Mouse (Mus musculus): ENCODE results near the gene Clk2. TPM values are rescaled to one million over a fixed set of nuclear protein-coding genes. Genes with fewer than 3 reads are reported as not detected.
A peak's percentile ranks its signal among the peaks of the same experiment; 100 is the strongest.
"Not testable (repeated sequence)": the region's sequence is repeated elsewhere in the genome, so short reads cannot be mapped to it uniquely, and the experiment has no call there.

Gene Clk2
- polyA plus RNA-seq, 2 experiments, result 26.5 to 152 TPM

DNA sequence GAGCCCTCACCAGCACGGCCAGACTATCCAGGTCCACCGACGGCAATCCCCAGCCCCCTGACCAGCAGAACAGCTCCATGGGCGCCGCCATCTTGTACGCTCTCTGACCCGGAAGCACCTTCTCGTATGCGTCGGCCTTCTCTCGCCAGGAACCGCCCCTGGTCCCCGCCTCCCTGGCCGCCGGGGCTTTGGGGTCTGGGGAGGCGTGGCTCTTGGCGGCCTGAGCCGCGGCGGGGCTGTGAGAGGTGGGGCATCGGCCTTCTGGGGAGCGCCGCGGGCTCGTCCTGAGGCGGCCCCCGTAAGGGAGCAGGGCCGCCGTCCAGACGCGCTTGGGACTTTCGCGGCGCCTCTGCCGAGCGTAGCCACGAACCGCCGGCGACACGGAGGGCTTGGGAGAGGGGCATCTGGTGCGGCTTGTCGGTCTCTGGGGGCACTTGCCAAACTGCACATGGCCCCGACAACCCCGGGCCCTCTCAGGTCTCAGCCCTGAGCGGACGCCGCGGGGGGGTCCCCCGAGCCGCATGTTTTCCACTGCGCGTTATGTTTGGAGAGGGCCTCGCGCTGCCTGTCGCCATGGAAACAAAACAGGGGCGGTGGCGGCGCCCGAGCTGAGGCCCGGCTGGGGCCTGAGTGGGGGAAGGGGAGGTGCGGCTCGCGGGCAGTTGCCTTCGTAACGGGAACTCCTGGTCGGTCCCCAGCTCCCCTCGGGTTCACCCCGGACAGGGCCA, 49.4 kb downstream of the Clk2 start:
- H3K9ac ChIP-seq (ENCODE audit: low read depth, low read length, severe bottlenecking), result peak overlapping the region; percentile 90
- no peaks in the 10 kb centered on the region for H3K27me3 ChIP-seq (ENCODE audit: control insufficient read depth, insufficient read depth, low read length)
- peak; percentile 92 for ATAC-seq (ENCODE audit: low FRiP score, low read depth)
- TF ChIP-seq POLR2A (IDR thresholded peaks at IDR 0.05; ENCODE audit: borderline replicate concordance, extremely low read depth, insufficient read depth, insufficient read length), result 0 out of 2 replicates have a peak, but pooled peaks have one; percentile 57
- no peaks in the 10 kb centered on the region for H3K9me3 ChIP-seq (ENCODE audit: control insufficient read depth, low read length)
- peak overlapping the region; percentile 85 for H3K4me3 ChIP-seq (replicated peaks; ENCODE audit: low read length)
- peaks cover 20% of the 10 kb centered on the region for H3K4me1 ChIP-seq (ENCODE audit: control insufficient read depth, insufficient read depth, low read length)
- H3K36me3 ChIP-seq (ENCODE audit: control insufficient read depth, insufficient read depth, low read length), result peaks cover 17% of the 10 kb centered on the region
- peak overlapping the region; percentile 86 for H3K4me2 ChIP-seq (replicated peaks; ENCODE audit: low read depth, low read length, severe bottlenecking)
- peak overlapping the region; percentile 99 for H3K27ac ChIP-seq (replicated peaks; ENCODE audit: low read depth, low read length)
- DNase-seq (ENCODE audit: low spot score), result peak; percentile 95
- 0% methylated on average over 66 of the region's 69 CpGs for WGBS

DNA sequence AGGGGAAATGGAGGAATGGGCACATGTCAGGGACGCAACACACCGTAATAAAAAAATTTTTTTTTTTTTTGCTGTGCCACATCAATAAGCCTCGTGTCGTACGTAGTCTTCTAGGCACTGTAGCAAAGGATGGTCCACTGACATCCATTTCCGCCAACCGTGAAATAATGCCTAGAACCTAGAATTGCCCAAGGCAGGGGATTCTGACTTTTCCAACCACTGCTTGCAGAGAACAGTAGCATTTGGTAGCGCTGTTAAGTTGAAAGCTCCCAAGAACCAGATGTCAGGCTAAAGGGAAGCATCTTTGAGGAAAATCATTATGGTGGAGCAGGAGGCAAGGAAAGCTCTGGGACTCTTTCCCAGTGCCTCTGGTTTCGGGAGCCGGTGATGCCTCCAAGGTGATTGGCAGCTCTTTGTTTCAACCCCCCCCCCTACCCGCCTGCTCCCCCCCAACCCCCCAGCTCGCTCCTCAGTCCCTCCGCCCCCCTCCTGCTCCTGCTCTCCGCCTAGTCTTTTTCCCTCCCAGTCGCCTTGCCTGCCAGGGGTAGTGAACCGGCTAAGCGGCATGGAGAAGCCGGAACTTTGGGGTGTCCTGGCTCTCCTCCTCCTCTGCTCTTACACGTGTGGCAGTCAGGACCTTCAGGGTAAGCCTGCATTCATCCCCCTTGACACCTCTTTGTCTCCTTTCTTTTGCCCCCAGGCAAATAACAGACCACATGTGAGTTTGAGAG, 50.3 kb downstream of the Clk2 start, which contains the start of gene Thbs3:
TSS of gene Thbs3 (plus strand) at position 500 of the 731 bp plus-strand sequence.
- TF ChIP-seq POLR2A (IDR thresholded peaks at IDR 0.05; ENCODE audit: borderline replicate concordance, extremely low read depth, insufficient read depth, insufficient read length), result no peak
- no peaks in the 10 kb centered on the region for H3K9me3 ChIP-seq (ENCODE audit: control insufficient read depth, low read length)
- DNase-seq (ENCODE audit: low spot score) (peak; percentile 66), ATAC-seq (ENCODE audit: low FRiP score, low read depth) (peak; percentile 5; the same call in 1 of the 2 replicates)
- H3K4me2 ChIP-seq (replicated peaks; ENCODE audit: low read depth, low read length, severe bottlenecking), result peak within 1 kb of the TSS; percentile 86
- no peaks in the 10 kb centered on the region for H3K27me3 ChIP-seq (ENCODE audit: control insufficient read depth, insufficient read depth, low read length)
- peak within 1 kb of the TSS; percentile 99 for H3K27ac ChIP-seq (replicated peaks; ENCODE audit: low read depth, low read length)
- peaks cover 20% of the 10 kb centered on the region for H3K4me1 ChIP-seq (ENCODE audit: control insufficient read depth, insufficient read depth, low read length)
- H3K36me3 ChIP-seq (ENCODE audit: control insufficient read depth, insufficient read depth, low read length), result peaks cover 17% of the 10 kb centered on the region
- 3% methylated on average over 17 of the region's 19 CpGs for WGBS
- peak within 1 kb of the TSS; percentile 85 for H3K4me3 ChIP-seq (replicated peaks; ENCODE audit: low read length)
- peak within 1 kb of the TSS; percentile 90 for H3K9ac ChIP-seq (ENCODE audit: low read depth, low read length, severe bottlenecking)

DNA sequence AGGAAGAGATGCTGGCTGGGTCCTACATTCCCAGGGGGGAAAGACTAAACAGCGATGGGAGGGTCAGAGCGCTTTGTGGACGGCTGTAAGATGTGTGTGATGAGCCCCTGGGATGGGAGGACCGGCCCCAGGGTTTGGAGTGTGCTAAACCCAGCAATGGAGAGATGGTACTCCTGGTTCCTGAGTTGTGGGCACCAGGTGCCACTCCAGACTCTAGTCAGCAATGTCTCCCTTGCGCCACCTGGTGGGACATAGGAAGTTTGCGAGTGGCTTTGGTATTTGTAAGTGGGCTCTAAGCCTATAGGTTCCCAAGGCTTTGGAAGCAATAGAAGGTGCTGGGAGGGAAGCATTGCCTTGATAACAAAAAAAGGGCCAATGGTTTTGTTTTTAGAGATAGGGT, 51.3 kb downstream of the Clk2 start:
- H3K36me3 ChIP-seq (ENCODE audit: control insufficient read depth, insufficient read depth, low read length), result peaks cover 12% of the 10 kb centered on the region; the same call in 1 of the 2 replicates
- no peaks in the 10 kb centered on the region for H3K9me3 ChIP-seq (ENCODE audit: control insufficient read depth, low read length)
- H3K27me3 ChIP-seq (ENCODE audit: control insufficient read depth, insufficient read depth, low read length), result no peaks in the 10 kb centered on the region
- ATAC-seq (ENCODE audit: low FRiP score, low read depth) (peak; percentile 20; the same call in 1 of the 2 replicates), DNase-seq (ENCODE audit: low spot score) (peak; percentile 93)
- H3K27ac ChIP-seq (replicated peaks; ENCODE audit: low read depth, low read length), result peak overlapping the region; percentile 99; the same call in 1 of the 2 replicates
- H3K4me2 ChIP-seq (replicated peaks; ENCODE audit: low read depth, low read length, severe bottlenecking), result peak overlapping the region; percentile 86
- H3K9ac ChIP-seq (ENCODE audit: low read depth, low read length, severe bottlenecking), result peak overlapping the region; percentile 90; the same call in 1 of the 2 replicates
- TF ChIP-seq POLR2A (IDR thresholded peaks at IDR 0.05; ENCODE audit: borderline replicate concordance, extremely low read depth, insufficient read depth, insufficient read length), result no peak
- peak overlapping the region; percentile 85 for H3K4me3 ChIP-seq (replicated peaks; ENCODE audit: low read length)
- peaks cover 20% of the 10 kb centered on the region for H3K4me1 ChIP-seq (ENCODE audit: control insufficient read depth, insufficient read depth, low read length)
- WGBS, result 2% methylated on average over 6 of the region's 6 CpGs

DNA sequence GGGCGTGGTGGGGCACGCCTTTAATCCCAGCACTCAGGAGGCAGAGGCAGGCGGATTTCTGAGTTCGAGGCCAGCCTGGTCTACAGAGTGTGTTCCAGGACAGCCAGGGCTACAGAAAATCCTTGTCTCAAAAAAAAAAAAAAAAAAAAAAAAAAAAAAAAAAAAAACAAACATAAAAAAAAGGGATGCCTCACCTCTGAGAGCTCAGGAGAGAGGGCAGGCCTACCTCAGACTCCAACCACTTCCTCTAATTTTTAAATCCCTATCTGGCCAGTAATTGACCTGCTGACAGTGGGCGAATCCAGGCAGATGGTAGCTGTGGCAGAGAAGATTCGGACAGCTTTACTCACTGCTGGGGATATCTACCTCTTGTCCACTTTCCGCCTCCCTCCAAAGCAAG, 51.8 kb downstream of the Clk2 start:
- not testable (repeated sequence) for DNase-seq (ENCODE audit: low spot score); H3K9ac ChIP-seq (ENCODE audit: low read depth, low read length, severe bottlenecking); H3K27me3 ChIP-seq (ENCODE audit: control insufficient read depth, insufficient read depth, low read length); ATAC-seq (ENCODE audit: low FRiP score, low read depth); H3K4me3 ChIP-seq (replicated peaks; ENCODE audit: low read length); H3K27ac ChIP-seq (replicated peaks; ENCODE audit: low read depth, low read length); H3K9me3 ChIP-seq (ENCODE audit: control insufficient read depth, low read length)
- peaks cover 16% of the 10 kb centered on the region; the same call in 1 of the 2 replicates for H3K36me3 ChIP-seq (ENCODE audit: control insufficient read depth, insufficient read depth, low read length)
- peak overlapping the region; percentile 86 for H3K4me2 ChIP-seq (replicated peaks; ENCODE audit: low read depth, low read length, severe bottlenecking)
- 71% methylated on average over 7 of the region's 7 CpGs for WGBS
- H3K4me1 ChIP-seq (ENCODE audit: control insufficient read depth, insufficient read depth, low read length), result peaks cover 20% of the 10 kb centered on the region

GRCm38 (mm10) chr3:89218271-89218670, 53.7 kb downstream of the Clk2 start:
- H3K27me3 ChIP-seq (ENCODE audit: control insufficient read depth, insufficient read depth, low read length), result no peaks in the 10 kb centered on the region
- no peak overlapping the region for H3K9ac ChIP-seq (ENCODE audit: low read depth, low read length, severe bottlenecking)
- ATAC-seq (ENCODE audit: low FRiP score, low read depth) (no peak), DNase-seq (ENCODE audit: low spot score) (no peak)
- no peak overlapping the region for H3K4me3 ChIP-seq (replicated peaks; ENCODE audit: low read length)
- 92% methylated on average over 1 of the region's 1 CpGs for WGBS
- H3K4me2 ChIP-seq (replicated peaks; ENCODE audit: low read depth, low read length, severe bottlenecking), result no peak overlapping the region
- no peak overlapping the region for H3K27ac ChIP-seq (replicated peaks; ENCODE audit: low read depth, low read length)
- no peak for TF ChIP-seq POLR2A (IDR thresholded peaks at IDR 0.05; ENCODE audit: borderline replicate concordance, extremely low read depth, insufficient read depth, insufficient read length)
- H3K36me3 ChIP-seq (ENCODE audit: control insufficient read depth, insufficient read depth, low read length), result peaks cover 26% of the 10 kb centered on the region
- H3K4me1 ChIP-seq (ENCODE audit: control insufficient read depth, insufficient read depth, low read length), result peaks cover 14% of the 10 kb centered on the region
- H3K9me3 ChIP-seq (ENCODE audit: control insufficient read depth, low read length), result no peaks in the 10 kb centered on the region
